Mouse (Mus musculus) liver, embryonic 16.5 days (tissue): ENCODE measurements around the gene Rpl23. TPM values are rescaled to one million over a fixed set of nuclear protein-coding genes. Genes with fewer than 3 reads are reported as not detected.

ENCODE experiments used
- ATAC-seq: fragments of 200-750 bp; cut with Nextera tagmentation; 2 replicates; pipeline ENCODE4 v1.8.0; 2017; ENCODE audit warnings: low read depth, mild to moderate bottlenecking, moderate number of reproducible peaks, moderate library complexity
- H3K27ac ChIP-seq: fragments of 300-500 bp; sonication (generic); 2 replicates; pipeline ENCODE4 v1.5.1; 2014; ENCODE audit warnings: mild to moderate bottlenecking, low read length
- H3K27me3 ChIP-seq: fragments of 300-500 bp; sonication (generic); 2 replicates; pipeline ENCODE4 v1.6.1; 2014; ENCODE audit warnings: low read depth, low read length, mixed read lengths; ENCODE audit not compliant: control insufficient read depth, insufficient read depth
- H3K36me3 ChIP-seq: fragments of 300-500 bp; sonication (generic); 2 replicates; pipeline ENCODE4 v1.6.1; 2014; ENCODE audit warnings: mild to moderate bottlenecking; ENCODE audit not compliant: control insufficient read depth, insufficient read depth
- H3K4me1 ChIP-seq: fragments of 300-500 bp; sonication (generic); 2 replicates; pipeline ENCODE4 v1.6.1; 2014; ENCODE audit warnings: low read depth, low read length, mixed read lengths; ENCODE audit not compliant: control insufficient read depth
- H3K4me2 ChIP-seq: fragments of 300-500 bp; sonication (generic); 2 replicates; pipeline ENCODE4 v1.6.1; 2014; ENCODE audit warnings: low read depth, low read length, mixed read lengths
- H3K4me3 ChIP-seq: fragments of 300-500 bp; sonication (generic); 2 replicates; pipeline ENCODE4 v1.5.1; 2014; ENCODE audit warnings: low read depth, mild to moderate bottlenecking, low read length
- H3K9ac ChIP-seq: fragments of 300-500 bp; sonication (generic); 2 replicates; pipeline ENCODE4 v1.6.1; 2014; ENCODE audit warnings: low read depth, low read length
- H3K9me3 ChIP-seq: fragments of 300-500 bp; sonication (generic); replicated peaks from 2 replicates; pipeline ENCODE4 v1.6.1; 2016; ENCODE audit warnings: low read length; ENCODE audit not compliant: control insufficient read depth
- WGBS: fragments of 180-500 bp; shearing (Covaris S2); extraction: QIAGEN DNeasy Blood & Tissue Kit; methylation state at CpG from one replicate; pipeline ENCODE4 v1.1.7; 2014; ENCODE audit not compliant: insufficient replicate concordance; 5-methylcytosine and 5-hydroxymethylcytosine counted together
- polyA plus RNA-seq: library from polyadenylated mRNA; unstranded; fragments of >200 nt; fragmentation: Nextera tagmentation; extraction: Ambion mirVana; gene quantifications from 2 replicates; pipeline ENCODE4 v1.2.1, GENCODE M21; 2015

Gene Rpl23
- polyA plus RNA-seq, 1 experiment from 2014 or later = 232 TPM

DNA sequence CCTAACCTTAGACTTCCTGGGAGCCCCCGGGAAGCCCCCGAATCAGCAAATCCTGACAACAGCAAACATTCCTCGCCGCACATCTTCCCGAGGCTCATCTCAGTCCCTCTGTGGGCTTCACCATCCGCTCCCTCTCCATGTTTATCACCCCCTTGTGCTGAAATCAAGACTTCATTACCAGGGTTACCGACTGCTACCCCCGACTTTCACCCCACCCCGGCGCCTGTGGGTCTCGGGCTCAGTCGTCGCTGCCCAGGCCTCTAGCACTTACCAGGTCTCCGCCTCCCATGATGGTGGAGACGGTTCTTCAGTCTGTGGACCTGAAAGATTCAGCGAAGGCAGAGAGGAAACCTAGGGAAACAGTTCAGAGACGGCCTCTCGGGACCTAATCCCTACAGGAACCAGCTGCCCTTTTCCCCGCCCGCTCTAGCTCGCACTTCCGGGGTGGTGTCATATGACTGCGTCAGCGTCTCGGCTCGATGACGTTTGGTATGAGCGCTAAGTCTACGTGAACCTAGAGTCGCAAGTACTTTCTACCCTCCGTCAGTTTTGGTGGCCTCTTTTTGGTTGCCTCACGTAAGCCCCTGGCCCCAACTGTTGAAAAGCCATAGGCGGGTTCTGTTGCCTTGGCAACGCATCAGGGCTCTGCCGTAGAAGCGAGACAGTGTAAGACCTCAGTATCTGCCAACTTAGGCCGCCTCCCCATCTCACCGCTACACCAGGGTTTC is 15.9 kb downstream of the Rpl23 start, which contains the start of gene Cwc25:
Gene Cwc25, minus strand, starts transcription at position 403 of the 728 bp plus-strand sequence.
- H3K27ac ChIP-seq = peak within 1 kb of the TSS; percentile 92
- ATAC-seq = peak; percentile 95
- peak within 1 kb of the TSS; percentile 95 for H3K9ac ChIP-seq
- under 1% methylated on average over 38 of the region's 38 CpGs for WGBS
- peaks cover 16% of the 10 kb centered on the region for H3K36me3 ChIP-seq
- H3K9me3 ChIP-seq = no peaks in the 10 kb centered on the region
- H3K27me3 ChIP-seq = no peaks in the 10 kb centered on the region; the same call in 1 of the 2 replicates
- peak within 1 kb of the TSS; percentile 96 for H3K4me3 ChIP-seq
- peaks cover 9% of the 10 kb centered on the region for H3K4me1 ChIP-seq
- H3K4me2 ChIP-seq = peak within 1 kb of the TSS; percentile 81

DNA sequence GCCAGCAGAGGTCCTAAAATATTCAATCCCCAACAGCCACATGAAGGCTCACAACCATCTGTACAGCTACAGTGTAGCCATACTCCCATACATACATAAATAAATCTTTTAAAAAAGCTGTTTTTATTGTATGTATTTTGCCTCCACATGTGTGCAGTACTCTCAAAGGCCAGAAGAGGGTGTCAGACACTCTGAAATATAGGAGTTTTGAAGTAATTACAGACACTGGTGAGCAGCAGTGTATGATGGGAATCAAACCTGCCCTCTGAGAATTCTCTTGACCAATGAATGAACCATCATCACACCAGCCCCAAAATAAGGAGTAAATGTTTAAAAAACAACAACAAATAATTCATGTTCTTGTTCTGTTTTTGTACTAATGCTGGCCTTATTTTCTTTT is 20.6 kb downstream of the Rpl23 start:
- peaks cover 9% of the 10 kb centered on the region for H3K4me1 ChIP-seq
- no peak for ATAC-seq
- H3K27me3 ChIP-seq = no peaks in the 10 kb centered on the region
- no peak overlapping the region for H3K9ac ChIP-seq
- peaks cover 30% of the 10 kb centered on the region for H3K36me3 ChIP-seq
- H3K27ac ChIP-seq = no peak overlapping the region
- no peak overlapping the region for H3K4me3 ChIP-seq
- H3K4me2 ChIP-seq = no peak overlapping the region
- no peaks in the 10 kb centered on the region for H3K9me3 ChIP-seq

DNA sequence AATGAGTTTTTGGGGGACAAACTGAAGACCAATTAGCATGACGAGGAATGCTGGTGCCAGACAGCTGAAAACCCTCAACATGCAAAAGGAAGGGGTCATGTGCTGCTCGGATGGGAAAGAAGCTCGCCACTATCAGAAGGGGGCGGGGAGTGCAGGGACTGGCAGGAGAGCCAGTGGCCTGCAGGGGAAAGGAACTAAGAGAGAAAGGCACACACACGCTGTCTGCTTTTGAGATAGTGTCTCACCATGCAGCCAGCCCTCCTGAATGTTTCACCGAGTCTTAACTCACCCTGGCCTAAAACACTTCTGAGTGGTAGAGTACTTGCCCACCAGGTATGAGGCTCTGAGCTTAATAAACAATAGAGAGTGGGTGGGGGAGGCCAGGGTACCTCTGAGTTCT is 23.3 kb downstream of the Rpl23 start:
- WGBS = 69% methylated on average over 6 of the region's 6 CpGs
- ATAC-seq = no peak

DNA sequence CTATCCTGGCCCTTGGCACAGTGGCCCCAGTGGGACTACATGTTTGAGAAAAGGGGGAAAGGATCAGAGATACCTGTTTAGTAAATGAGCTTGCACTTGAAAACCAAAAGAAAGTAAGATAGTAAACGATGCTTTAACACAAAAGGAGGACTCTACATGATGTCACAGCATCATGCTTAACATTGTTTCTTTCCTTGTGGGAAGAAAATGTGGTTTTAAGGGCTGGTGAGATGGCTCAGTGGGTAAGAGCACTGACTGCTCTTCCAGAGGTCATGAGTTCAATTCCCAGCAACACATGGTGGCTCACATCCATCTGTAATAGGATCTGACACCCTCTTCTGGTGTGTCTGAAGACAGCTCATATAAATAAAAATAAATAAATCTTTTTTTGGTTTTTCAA is 24.1 kb downstream of the Rpl23 start:
- no peaks in the 10 kb centered on the region for H3K9me3 ChIP-seq
- no peak overlapping the region for H3K4me2 ChIP-seq
- 82% methylated on average over 1 of the region's 1 CpGs for WGBS

More for the DNA sequence above, 23.3 kb downstream of the Rpl23 start:
- Histone ChIP-seq H3K27ac (no peak overlapping the region), H3K4me3 (no peak overlapping the region), H3K27me3 (no peaks in the 10 kb centered on the region), H3K9ac (no peak overlapping the region), H3K4me1 (no peaks in the 10 kb centered on the region), H3K9me3 (no peaks in the 10 kb centered on the region), H3K36me3 (peaks cover 31% of the 10 kb centered on the region), H3K4me2 (no peak overlapping the region)

DNA sequence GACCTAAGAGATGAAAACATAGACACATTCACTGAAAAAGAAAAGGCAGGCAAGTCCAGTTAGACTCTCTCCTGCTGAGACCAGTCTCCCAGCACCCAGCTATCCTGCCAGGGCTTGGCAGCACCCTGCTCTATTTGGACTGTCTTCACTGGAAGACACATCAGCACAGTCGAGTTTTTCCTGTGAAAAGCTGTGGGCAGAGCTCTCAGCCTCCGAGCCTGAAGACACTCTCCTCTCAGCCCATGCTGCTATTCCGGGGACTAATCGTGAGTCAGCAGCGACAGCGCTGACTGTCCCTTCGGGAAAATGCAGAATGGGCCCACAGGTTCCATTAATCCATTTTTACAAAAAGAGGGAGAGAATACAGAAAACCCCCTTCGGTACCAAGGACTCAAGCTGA is 29.0 kb downstream of the Rpl23 start:
- 82% methylated on average over 8 of the region's 8 CpGs for WGBS
- no peaks in the 10 kb centered on the region for H3K9me3 ChIP-seq
- no peak for ATAC-seq
- no peak overlapping the region for H3K4me3 ChIP-seq
- no peak overlapping the region for H3K9ac ChIP-seq
- no peaks in the 10 kb centered on the region for H3K4me1 ChIP-seq
- no peak overlapping the region for H3K4me2 ChIP-seq
- no peaks in the 10 kb centered on the region for H3K27me3 ChIP-seq
- no peak overlapping the region for H3K27ac ChIP-seq
- H3K36me3 ChIP-seq = peaks cover 43% of the 10 kb centered on the region

More for the DNA sequence above, 24.1 kb downstream of the Rpl23 start:
- Histone ChIP-seq H3K4me1 (no peaks in the 10 kb centered on the region), H3K27me3 (no peaks in the 10 kb centered on the region), H3K4me3 (no peak overlapping the region), H3K36me3 (peaks cover 38% of the 10 kb centered on the region), H3K27ac (no peak overlapping the region), H3K9ac (no peak overlapping the region)
- no peak for ATAC-seq

DNA sequence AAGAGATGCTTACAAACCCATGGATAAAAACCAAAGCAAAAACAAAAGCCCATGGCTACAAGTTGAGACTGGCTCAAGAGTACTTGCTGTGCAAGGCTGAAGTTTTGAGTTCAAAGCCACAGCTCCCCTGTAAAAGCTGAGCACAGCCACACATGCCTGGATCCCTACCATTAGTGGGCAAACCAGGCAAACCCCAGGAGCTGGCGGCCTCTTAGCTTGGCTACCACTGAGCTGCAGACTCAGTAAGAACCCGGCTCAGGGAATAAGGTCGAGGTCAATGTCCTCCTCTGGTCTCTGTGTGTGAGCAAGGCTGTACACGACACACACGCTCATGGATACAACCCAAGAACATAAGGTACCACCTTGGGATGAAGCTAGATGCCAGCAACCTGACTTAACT is 33.7 kb downstream of the Rpl23 start:
- Histone ChIP-seq H3K4me3 (no peak overlapping the region), H3K27me3 (no peaks in the 10 kb centered on the region), H3K4me1 (peaks cover 12% of the 10 kb centered on the region), H3K9me3 (no peaks in the 10 kb centered on the region), H3K4me2 (no peak overlapping the region), H3K27ac (no peak overlapping the region), H3K9ac (no peak overlapping the region), H3K36me3 (peaks cover 34% of the 10 kb centered on the region)
- WGBS = 78% methylated on average over 5 of the region's 5 CpGs
- ATAC-seq = no peak

DNA sequence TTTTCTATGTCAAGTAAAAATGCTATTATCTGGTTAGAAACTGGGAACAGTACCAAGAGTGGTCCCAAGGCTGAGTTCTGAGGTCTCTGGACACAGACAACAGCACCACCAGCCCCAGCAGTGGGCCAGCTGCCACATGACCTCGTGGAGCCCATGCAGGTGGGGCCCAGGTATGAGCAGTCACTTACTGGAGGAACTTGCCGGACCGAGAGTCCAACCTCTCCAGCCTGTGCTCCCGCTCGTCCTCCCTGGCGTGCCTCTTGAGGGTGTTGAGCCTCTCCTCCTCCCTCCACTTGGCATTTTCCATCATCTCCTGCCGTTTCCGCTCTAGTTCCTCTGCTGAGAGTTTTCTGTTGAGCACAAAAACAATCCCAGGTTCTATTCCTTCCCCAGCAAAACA is 34.5 kb downstream of the Rpl23 start:
- peaks cover 19% of the 10 kb centered on the region for H3K4me1 ChIP-seq
- H3K27ac ChIP-seq = no peak overlapping the region
- no peaks in the 10 kb centered on the region for H3K9me3 ChIP-seq
- H3K4me2 ChIP-seq = no peak overlapping the region
- no peak for ATAC-seq
- no peak overlapping the region for H3K9ac ChIP-seq
- H3K36me3 ChIP-seq = peaks cover 28% of the 10 kb centered on the region
- H3K27me3 ChIP-seq = no peaks in the 10 kb centered on the region
- WGBS = 83% methylated on average over 8 of the region's 8 CpGs
- no peak overlapping the region for H3K4me3 ChIP-seq

DNA sequence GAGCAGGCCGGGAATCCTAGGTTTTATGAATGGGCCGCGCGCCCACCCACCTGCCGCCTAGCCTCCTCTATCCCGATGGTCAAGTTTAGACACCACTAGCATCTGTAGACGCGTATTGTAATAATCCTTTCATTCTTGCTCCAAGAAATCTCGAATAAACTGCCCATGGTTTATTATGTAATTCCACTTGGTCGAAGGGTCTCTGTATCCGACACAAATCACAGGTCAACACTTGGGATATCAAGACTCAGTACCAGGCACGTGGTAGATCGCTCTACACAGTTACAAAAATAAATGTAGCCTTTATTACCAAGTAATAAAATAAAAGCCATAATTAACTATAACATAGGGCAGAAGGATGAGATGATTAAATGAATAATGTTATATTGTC is 36.9 kb downstream of the Rpl23 start:
- Histone ChIP-seq H3K36me3 (peaks cover 11% of the 10 kb centered on the region), H3K27me3 (no peaks in the 10 kb centered on the region), H3K9me3 (no peaks in the 10 kb centered on the region), H3K4me1 (peaks cover 24% of the 10 kb centered on the region), H3K27ac (no peak overlapping the region; the same call in 1 of the 2 replicates), H3K9ac (peak overlapping the region; percentile 92), H3K4me3 (peak overlapping the region; percentile 85), H3K4me2 (peak overlapping the region; percentile 89)
- whole genome bisulfite sequencing = 6% methylated on average over 13 of the region's 13 CpGs
- ATAC-seq = no peak

DNA sequence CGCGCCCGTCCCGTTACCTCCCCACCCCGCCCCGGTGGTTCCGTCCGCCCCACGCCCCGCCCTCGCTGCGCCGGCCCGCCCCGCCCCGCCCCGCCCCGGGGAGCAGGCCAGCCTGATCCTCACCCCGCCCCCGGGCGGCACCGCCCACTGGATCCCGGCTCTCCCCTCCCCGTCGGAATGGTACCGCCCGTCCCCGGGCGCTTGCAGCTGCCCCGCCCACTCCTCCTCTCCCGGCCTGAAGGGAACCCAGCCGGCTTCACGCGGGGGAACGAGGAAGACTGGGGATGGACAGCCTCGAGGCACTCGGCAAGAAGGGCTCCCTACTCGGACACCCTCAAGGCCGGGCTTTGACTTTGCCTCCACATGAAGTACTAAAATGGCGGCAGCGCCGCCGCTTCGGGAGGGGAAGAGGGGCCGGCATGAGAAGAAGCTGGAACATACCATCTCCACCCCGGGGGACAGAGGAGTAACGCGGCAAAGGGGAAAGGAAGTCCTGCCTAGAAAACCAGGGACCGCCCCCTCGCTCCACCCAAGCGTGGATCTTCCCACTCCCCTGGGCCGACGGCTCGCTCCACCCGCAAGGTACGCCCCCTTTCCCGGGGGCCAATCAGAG is 37.4 kb downstream of the Rpl23 start:
- Histone ChIP-seq H3K36me3 (peaks cover 8% of the 10 kb centered on the region), H3K27me3 (no peaks in the 10 kb centered on the region), H3K4me3 (peak overlapping the region; percentile 85), H3K4me2 (peak overlapping the region; percentile 98), H3K27ac (peak overlapping the region; percentile 88), H3K4me1 (peaks cover 27% of the 10 kb centered on the region), H3K9ac (peak overlapping the region; percentile 92), H3K9me3 (no peaks in the 10 kb centered on the region)
- WGBS = under 1% methylated on average over 35 of the region's 57 CpGs
- ATAC-seq = peak; percentile 92
